Mouse (Mus musculus) B cell, adult 2 months (primary cell): ENCODE results near the gene Ppp4c.

Experiments used
- DNase-seq, 2 experiments: peaks; one replicate each; pipeline ENCODE4 v3.0.0; 2022

Gene Ppp4c

GRCm38 (mm10) chr7:126791851-126792720 is at the start of gene Ppp4c:
Gene Ppp4c (minus strand): TSS chr7:126792496.
- DNase-seq = peak; percentile 97

- no peak for DNase-seq
Observed at GRCm38 (mm10) chr7:126833294-126833693, 41.0 kb upstream of the Ppp4c start.

- DNase-seq = peak; percentile 85 to 88
Observed at GRCm38 (mm10) chr7:126832036-126832598, 39.8 kb upstream of the Ppp4c start.

- no peak for DNase-seq
Observed at GRCm38 (mm10) chr7:126831539-126831938, 39.2 kb upstream of the Ppp4c start, which contains the start of gene 4930451I11Rik. Gene 4930451I11Rik (minus strand): TSS chr7:126831639.

GRCm38 (mm10) chr7:126825952-126826351 is 33.7 kb upstream of the Ppp4c start:
- DNase-seq = no peak

GRCm38 (mm10) chr7:126825403-126825802 is 33.1 kb upstream of the Ppp4c start:
- DNase-seq = peak in 1 of 2 experiments; percentile 32

- DNase-seq = no peak
Observed at GRCm38 (mm10) chr7:126823940-126824339, 31.6 kb upstream of the Ppp4c start.

GRCm38 (mm10) chr7:126823202-126823711 is 31.0 kb upstream of the Ppp4c start:
- DNase-seq = no peak

- no peak for DNase-seq
Observed at GRCm38 (mm10) chr7:126822741-126823140, 30.4 kb upstream of the Ppp4c start.

- peak; percentile 88 to 90 for DNase-seq
Observed at GRCm38 (mm10) chr7:126821835-126822511, 29.7 kb upstream of the Ppp4c start.

- no peak for DNase-seq
Observed at GRCm38 (mm10) chr7:126818818-126819217, 26.5 kb upstream of the Ppp4c start.

- no peak for DNase-seq
Observed at GRCm38 (mm10) chr7:126817595-126817994, 25.3 kb upstream of the Ppp4c start.

GRCm38 (mm10) chr7:126816494-126816893 is 24.2 kb upstream of the Ppp4c start:
- DNase-seq = no peak

GRCm38 (mm10) chr7:126815726-126816222 is 23.5 kb upstream of the Ppp4c start:
- DNase-seq = no peak

GRCm38 (mm10) chr7:126809723-126810369 is 17.6 kb upstream of the Ppp4c start:
- no peak for DNase-seq

GRCm38 (mm10) chr7:126808703-126809455 is 16.6 kb upstream of the Ppp4c start:
- peak; percentile 37 to 38 for DNase-seq

- DNase-seq = no peak
Observed at GRCm38 (mm10) chr7:126807405-126807804, 15.1 kb upstream of the Ppp4c start.

- DNase-seq = no peak
Observed at GRCm38 (mm10) chr7:126806956-126807355, 14.7 kb upstream of the Ppp4c start.

GRCm38 (mm10) chr7:126803751-126804150 is 11.5 kb upstream of the Ppp4c start:
- DNase-seq = no peak

- no peak for DNase-seq
Observed at GRCm38 (mm10) chr7:126803181-126803580, 10.9 kb upstream of the Ppp4c start.

- DNase-seq = no peak
Observed at GRCm38 (mm10) chr7:126802134-126802889, 10.0 kb upstream of the Ppp4c start.
